Mouse (Mus musculus) ES-Bruce4 (cell line): ENCODE measurements at regions not wholly inside any gene's neighbourhood (a gene's known extent, or its start where the extent isn't known, plus 50 kb on each side); places are given as distances from the start of the nearest gene placed in this dataset.

Source experiments
- H3K27ac ChIP-seq: 2 replicates; pipeline ENCODE4 v1.5.1; 2012; ENCODE audit warnings: low read length, inconsistent platforms; ENCODE audit not compliant: insufficient read depth
- H3K27me3 ChIP-seq: 2 replicates; pipeline ENCODE4 v1.6.1; 2012; ENCODE audit warnings: mild to moderate bottlenecking, low read length, inconsistent platforms; ENCODE audit not compliant: control insufficient read depth, poor library complexity, insufficient read depth, severe bottlenecking
- H3K36me3 ChIP-seq: 2 replicates; pipeline ENCODE4 v1.6.1; 2012; ENCODE audit warnings: inconsistent platforms, mild to moderate bottlenecking, low read length, moderate library complexity; ENCODE audit not compliant: control insufficient read depth, poor library complexity, insufficient read depth, severe bottlenecking
- H3K4me1 ChIP-seq: one replicate; pipeline ENCODE4 v1.8.1; 2011; ENCODE audit warnings: low read length; ENCODE audit not compliant: control insufficient read depth, insufficient read depth
- H3K4me3 ChIP-seq: 2 replicates; pipeline ENCODE4 v1.5.1; 2011; ENCODE audit warnings: low read depth, mild to moderate bottlenecking, low read length
- H3K9ac ChIP-seq: 2 replicates; pipeline ENCODE4 v1.6.1; 2012; ENCODE audit warnings: low read depth, mild to moderate bottlenecking, inconsistent platforms; ENCODE audit not compliant: poor library complexity, severe bottlenecking
- H3K9me3 ChIP-seq: replicated peaks from 2 replicates; pipeline ENCODE4 v1.6.1; 2012; ENCODE audit warnings: mild to moderate bottlenecking, low read length, inconsistent platforms; ENCODE audit not compliant: control insufficient read depth, poor library complexity, insufficient read depth, severe bottlenecking
- CTCF ChIP-seq: IDR thresholded peaks from one replicate; pipeline ENCODE4 v1.8.1; 2011; ENCODE audit warnings: low read depth, low read length
- EP300 ChIP-seq: IDR thresholded peaks from 2 replicates; pipeline ENCODE4 v1.6.1; 2011; ENCODE audit warnings: low read depth, low read length; ENCODE audit not compliant: insufficient read depth
- POLR2A ChIP-seq: IDR thresholded peaks from one replicate; pipeline ENCODE4 v1.8.1; 2011; ENCODE audit warnings: low read length; ENCODE audit not compliant: insufficient read depth

DNA sequence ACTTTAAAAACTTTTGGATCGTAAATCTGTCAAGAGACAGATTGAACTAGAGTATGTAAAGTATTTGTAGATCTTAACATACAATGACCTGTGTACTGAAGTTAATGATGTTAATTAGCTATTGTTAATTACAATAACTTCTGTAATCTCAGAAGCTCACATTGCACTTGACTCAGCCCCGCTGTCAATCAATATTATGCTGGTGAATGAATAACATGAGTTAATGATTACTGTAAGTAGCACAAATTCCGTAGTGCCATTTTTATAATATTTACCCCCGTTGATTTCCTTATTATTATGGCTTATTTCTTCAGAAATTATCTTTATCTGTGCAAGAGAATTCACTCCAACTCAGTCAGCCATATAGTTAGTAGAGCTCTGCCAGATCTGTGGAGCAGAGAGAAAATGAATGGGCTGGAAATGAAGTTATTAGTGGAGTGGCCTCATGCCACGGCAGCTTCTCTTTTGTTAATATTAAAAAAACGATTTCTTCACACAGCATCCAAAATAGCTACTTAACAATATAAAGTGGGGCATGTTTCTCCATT, 132.5 kb downstream of the Gm11146 start:
- Histone ChIP-seq H3K9me3 (no peaks in the 10 kb centered on the region), H3K9ac (no peak overlapping the region), H3K4me1 (no peaks in the 10 kb centered on the region), H3K4me3 (no peak overlapping the region), H3K36me3 (no peaks in the 10 kb centered on the region), H3K27me3 (no peaks in the 10 kb centered on the region), H3K27ac (no peak overlapping the region)
- no peak for TF ChIP-seq EP300
- TF ChIP-seq POLR2A, result no peak
- no peak for TF ChIP-seq CTCF

DNA sequence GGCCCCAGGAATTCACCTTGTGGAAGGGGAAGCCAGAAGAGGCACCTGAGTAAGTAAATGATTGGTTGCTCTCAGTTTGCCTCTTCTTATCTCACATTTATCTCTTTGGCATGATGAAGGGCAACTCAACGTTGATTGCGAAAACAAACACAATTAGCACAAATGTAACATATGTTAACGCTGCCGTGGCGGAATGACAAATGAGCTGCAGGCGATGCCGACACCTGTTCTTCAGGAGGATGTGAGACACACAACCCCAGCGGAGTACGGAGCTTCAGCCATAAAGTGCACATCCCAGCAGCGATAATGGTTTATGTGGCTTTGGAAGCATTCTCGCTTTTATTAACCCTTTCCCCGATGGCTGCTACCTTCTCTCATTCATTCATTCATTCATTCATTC, 134.7 kb downstream of the Gm11146 start:
- Histone ChIP-seq H3K9me3 (no peaks in the 10 kb centered on the region), H3K4me1 (no peaks in the 10 kb centered on the region), H3K27me3 (no peaks in the 10 kb centered on the region), H3K36me3 (no peaks in the 10 kb centered on the region), H3K9ac (no peak overlapping the region), H3K4me3 (no peak overlapping the region), H3K27ac (no peak overlapping the region)
- TF ChIP-seq EP300, result no peak
- no peak for TF ChIP-seq POLR2A
- TF ChIP-seq CTCF, result no peak

DNA sequence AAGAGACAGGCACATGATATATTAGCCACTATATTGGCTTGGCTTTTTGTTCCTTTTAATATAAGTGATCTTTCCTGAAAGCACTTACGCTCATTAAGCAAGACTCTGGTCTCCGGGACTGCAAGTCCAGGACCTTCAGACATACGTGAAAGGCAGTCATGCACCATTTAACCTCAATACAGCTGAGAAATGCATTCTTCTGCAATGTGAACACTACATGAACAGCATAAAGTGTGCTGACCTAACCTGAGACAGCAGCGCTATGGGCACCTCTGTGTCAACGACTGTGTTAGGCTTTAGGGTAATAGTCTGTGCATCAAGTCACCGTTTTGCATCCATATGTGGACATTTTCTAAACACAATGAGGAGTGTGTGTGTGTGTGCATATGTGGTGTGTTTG, 137.3 kb downstream of the Gm11146 start:
- H3K9me3 ChIP-seq, result no peaks in the 10 kb centered on the region
- no peak overlapping the region for H3K27ac ChIP-seq
- no peaks in the 10 kb centered on the region for H3K36me3 ChIP-seq
- H3K9ac ChIP-seq, result no peak overlapping the region
- no peak for TF ChIP-seq EP300
- TF ChIP-seq POLR2A, result no peak
- H3K4me1 ChIP-seq, result no peaks in the 10 kb centered on the region
- no peak overlapping the region for H3K4me3 ChIP-seq
- H3K27me3 ChIP-seq, result no peaks in the 10 kb centered on the region

DNA sequence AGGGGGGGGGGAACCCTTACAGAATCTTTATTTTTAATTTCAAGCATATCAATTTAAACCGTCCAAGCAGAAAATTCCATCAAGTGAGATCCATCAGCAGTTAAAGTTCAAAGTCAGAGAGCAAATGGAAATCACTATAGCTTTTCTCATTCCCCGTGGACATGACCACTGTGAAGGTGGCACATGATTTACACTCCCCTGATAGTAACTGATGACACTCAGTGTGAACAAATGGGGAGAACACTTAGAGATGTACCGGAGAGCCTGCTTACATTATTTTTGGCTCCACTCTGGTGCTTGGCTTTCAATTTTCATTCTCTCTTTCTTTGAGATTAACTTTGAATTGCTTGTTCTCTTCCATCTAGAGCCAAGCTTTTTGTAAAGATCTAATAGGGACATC, 140.0 kb downstream of the Gm11146 start:
- Histone ChIP-seq H3K9me3 (no peaks in the 10 kb centered on the region), H3K9ac (no peak overlapping the region), H3K27ac (no peak overlapping the region), H3K36me3 (no peaks in the 10 kb centered on the region), H3K4me1 (no peaks in the 10 kb centered on the region), H3K27me3 (no peaks in the 10 kb centered on the region), H3K4me3 (no peak overlapping the region)
- TF ChIP-seq EP300 (no peak), CTCF (no peak), POLR2A (no peak)

DNA sequence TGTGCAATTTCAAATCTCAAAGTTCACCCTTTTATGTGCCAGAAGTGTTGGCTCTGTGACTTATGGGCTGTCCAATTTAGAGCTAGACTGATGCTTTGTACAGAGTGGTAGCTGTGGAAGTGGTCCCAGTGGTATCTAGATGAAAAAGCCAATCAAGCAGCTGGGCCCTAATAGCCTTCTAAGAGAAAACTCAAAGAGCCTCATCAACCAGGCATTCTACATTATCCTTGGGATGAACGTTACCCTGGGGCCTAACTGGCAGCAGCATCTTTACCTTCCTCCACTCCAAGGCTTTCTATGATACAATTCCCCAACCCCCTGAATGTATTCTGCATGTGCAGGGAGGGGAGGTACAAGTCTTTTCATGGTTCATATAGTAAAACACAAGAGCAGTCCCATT, 140.4 kb downstream of the Gm11146 start:
- Histone ChIP-seq H3K9me3 (no peaks in the 10 kb centered on the region), H3K36me3 (no peaks in the 10 kb centered on the region), H3K9ac (no peak overlapping the region), H3K27ac (no peak overlapping the region), H3K4me1 (no peaks in the 10 kb centered on the region), H3K4me3 (no peak overlapping the region), H3K27me3 (no peaks in the 10 kb centered on the region)
- TF ChIP-seq EP300 (no peak), CTCF (no peak), POLR2A (no peak)

DNA sequence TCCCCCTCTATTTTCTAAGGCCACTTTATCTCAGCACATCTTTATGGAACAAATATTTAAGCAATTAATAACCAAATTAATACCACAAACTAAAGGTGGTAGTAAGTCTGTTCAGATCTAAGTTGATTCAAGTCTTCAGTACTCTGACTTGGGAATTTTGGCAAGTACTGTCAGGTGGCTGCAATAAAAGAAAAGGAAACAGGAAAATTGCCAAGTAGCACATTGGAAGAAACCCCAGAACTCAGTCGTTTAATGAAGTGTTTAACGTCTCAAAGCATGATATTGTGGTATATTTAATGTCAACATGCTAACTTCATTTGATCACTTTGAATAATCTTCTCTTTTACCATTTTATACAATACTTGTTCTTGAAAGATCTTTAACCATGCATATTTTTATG, 142.2 kb downstream of the Gm11146 start:
- Histone ChIP-seq H3K9ac (no peak overlapping the region), H3K27ac (no peak overlapping the region), H3K36me3 (no peaks in the 10 kb centered on the region), H3K4me3 (no peak overlapping the region), H3K27me3 (no peaks in the 10 kb centered on the region), H3K4me1 (no peaks in the 10 kb centered on the region), H3K9me3 (no peaks in the 10 kb centered on the region)
- TF ChIP-seq POLR2A, result no peak
- no peak for TF ChIP-seq EP300
- TF ChIP-seq CTCF, result no peak
